Mouse (Mus musculus): ENCODE data around the gene Prx.

The Prx gene

DNA sequence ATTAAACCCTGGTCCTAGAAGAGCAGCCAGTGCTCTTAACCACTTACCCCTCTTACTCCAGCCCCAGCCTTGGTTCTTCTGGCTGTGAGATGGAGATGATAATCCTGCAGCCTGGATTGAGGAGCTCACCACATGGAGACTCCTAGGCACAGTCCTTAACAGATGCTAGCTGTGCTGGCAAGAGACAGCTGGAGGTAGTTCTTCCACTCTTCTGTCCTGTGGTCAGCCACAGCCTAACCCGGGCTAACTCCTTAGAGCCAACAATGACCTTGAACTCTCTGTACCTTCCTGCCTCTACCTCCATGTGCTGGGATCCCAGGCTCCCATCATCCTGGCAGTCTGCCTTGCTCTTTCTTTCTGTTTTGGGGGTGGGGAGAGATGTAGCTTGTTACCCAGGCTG lies 61.9 kb downstream of the Prx start:
- DNase-seq (ENCODE audit: low spot score) = no peak

All from layer of hippocampus, adult 9-10 months (tissue).